Mouse (Mus musculus): ENCODE data around the gene Col17a1.

DNA sequence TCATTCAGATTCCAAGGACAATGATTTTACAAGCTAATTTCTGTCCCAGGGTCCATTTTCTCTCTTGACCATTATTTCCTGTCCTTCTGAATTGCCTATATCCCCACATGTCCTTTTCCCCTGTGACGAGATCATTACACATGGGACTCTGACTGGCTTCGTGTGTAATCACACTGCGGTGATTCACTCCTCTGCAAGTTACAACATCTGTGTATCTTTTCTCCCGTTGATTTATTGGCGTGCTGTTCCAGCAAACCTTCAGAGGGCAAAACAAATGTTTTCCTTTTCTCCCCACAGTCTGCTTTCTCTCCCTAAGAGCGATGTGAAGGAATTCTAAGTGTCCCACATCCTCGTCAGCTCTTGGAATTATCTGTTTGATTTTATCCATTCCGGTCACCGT is 7.8 kb upstream of the Col17a1 start:
- no peak for TF ChIP-seq POLR2A (IDR thresholded peaks at IDR 0.05; ENCODE audit: low read depth, low read length)
- no peak for TF ChIP-seq CTCF (conservative IDR thresholded peaks at IDR 0.05; ENCODE audit: insufficient read depth, insufficient read length, low read depth, low read length)
